Mouse (Mus musculus): ENCODE measurements around the gene Hspa4. TPM values are rescaled to one million over a fixed set of nuclear protein-coding genes. Genes with fewer than 3 reads are reported as not detected.
A peak's percentile ranks its signal among the peaks of the same experiment; 100 is the strongest.

Hspa4 gene
- polyA plus RNA-seq, 1 experiment = 16.7 TPM

- Histone ChIP-seq H3K9me3 (peaks cover 4% of the 10 kb centered on the region; the same call in 1 of the 2 replicates), H3K27me3 (replicated peaks) (no peaks in the 10 kb centered on the region), H3K36me3 (replicated peaks; ENCODE audit: low read length) (peaks cover 53% of the 10 kb centered on the region), H3K4me1 (peaks cover 38% of the 10 kb centered on the region), H3K4me3 (replicated peaks) (no peak overlapping the region)
- TF ChIP-seq GATA1 (IDR thresholded peaks at IDR 0.05; ENCODE audit: borderline replicate concordance, low read length) (no peak), FLI1 (IDR thresholded peaks at IDR 0.05; ENCODE audit: low read length) (no peak)
Measured at GRCm38 (mm10) chr11:53256914-53257313, 43.3 kb downstream of the Hspa4 start.

GRCm38 (mm10) chr11:53254926-53255325, 45.3 kb downstream of the Hspa4 start:
- TF ChIP-seq GATA1 (IDR thresholded peaks at IDR 0.05; ENCODE audit: borderline replicate concordance, low read length) (no peak), FLI1 (IDR thresholded peaks at IDR 0.05; ENCODE audit: low read length) (no peak)
- Histone ChIP-seq H3K27me3 (replicated peaks) (peaks cover 4% of the 10 kb centered on the region), H3K4me1 (peaks cover 33% of the 10 kb centered on the region), H3K4me3 (replicated peaks) (no peak overlapping the region), H3K36me3 (replicated peaks; ENCODE audit: low read length) (peaks cover 33% of the 10 kb centered on the region), H3K9me3 (peaks cover 4% of the 10 kb centered on the region; the same call in 1 of the 2 replicates)

GRCm38 (mm10) chr11:53254428-53254827, 45.8 kb downstream of the Hspa4 start:
- Histone ChIP-seq H3K36me3 (replicated peaks; ENCODE audit: low read length) (peaks cover 33% of the 10 kb centered on the region), H3K4me3 (replicated peaks) (no peak overlapping the region), H3K9me3 (peaks cover 4% of the 10 kb centered on the region; the same call in 1 of the 2 replicates), H3K4me1 (peaks cover 33% of the 10 kb centered on the region), H3K27me3 (replicated peaks) (peaks cover 4% of the 10 kb centered on the region)
- TF ChIP-seq GATA1 (IDR thresholded peaks at IDR 0.05; ENCODE audit: borderline replicate concordance, low read length) (no peak), FLI1 (IDR thresholded peaks at IDR 0.05; ENCODE audit: low read length) (no peak)

GRCm38 (mm10) chr11:53252186-53253119, 47.8 kb downstream of the Hspa4 start:
- TF ChIP-seq FLI1 (IDR thresholded peaks at IDR 0.05; ENCODE audit: low read length) (no peak), GATA1 (IDR thresholded peaks at IDR 0.05; ENCODE audit: borderline replicate concordance, low read length) (no peak)
- H3K36me3 ChIP-seq (replicated peaks; ENCODE audit: low read length) = peaks cover 17% of the 10 kb centered on the region
- H3K4me3 ChIP-seq (replicated peaks) = no peak overlapping the region
- peaks cover 9% of the 10 kb centered on the region for H3K9me3 ChIP-seq
- peaks cover 8% of the 10 kb centered on the region for H3K27me3 ChIP-seq (replicated peaks)
- H3K4me1 ChIP-seq = peaks cover 13% of the 10 kb centered on the region

GRCm38 (mm10) chr11:53250796-53251195, 49.5 kb downstream of the Hspa4 start:
- peaks cover under 1% of the 10 kb centered on the region for H3K36me3 ChIP-seq (replicated peaks; ENCODE audit: low read length)
- TF ChIP-seq FLI1 (IDR thresholded peaks at IDR 0.05; ENCODE audit: low read length) (no peak), GATA1 (IDR thresholded peaks at IDR 0.05; ENCODE audit: borderline replicate concordance, low read length) (no peak)
- peaks cover 10% of the 10 kb centered on the region for H3K27me3 ChIP-seq (replicated peaks)
- H3K9me3 ChIP-seq = peaks cover 10% of the 10 kb centered on the region
- no peaks in the 10 kb centered on the region; the same call in 1 of the 2 replicates for H3K4me1 ChIP-seq
- no peak overlapping the region for H3K4me3 ChIP-seq (replicated peaks)

- peaks cover 12% of the 10 kb centered on the region for H3K27me3 ChIP-seq (replicated peaks)
- H3K4me3 ChIP-seq (replicated peaks) = no peak overlapping the region
- TF ChIP-seq FLI1 (IDR thresholded peaks at IDR 0.05; ENCODE audit: low read length) = no peak
- no peak for TF ChIP-seq GATA1 (IDR thresholded peaks at IDR 0.05; ENCODE audit: borderline replicate concordance, low read length)
- peaks cover 18% of the 10 kb centered on the region for H3K9me3 ChIP-seq
- no peaks in the 10 kb centered on the region for H3K36me3 ChIP-seq (replicated peaks; ENCODE audit: low read length)
- peaks cover 4% of the 10 kb centered on the region for H3K4me1 ChIP-seq
Measured at GRCm38 (mm10) chr11:53249686-53250085, 50.6 kb downstream of the Hspa4 start.

- Histone ChIP-seq H3K4me3 (replicated peaks) (peak overlapping the region; percentile 55), H3K27me3 (replicated peaks) (peaks cover 16% of the 10 kb centered on the region), H3K9me3 (peaks cover 32% of the 10 kb centered on the region), H3K4me1 (peaks cover 4% of the 10 kb centered on the region), H3K36me3 (replicated peaks; ENCODE audit: low read length) (no peaks in the 10 kb centered on the region)
- TF ChIP-seq GATA1 (IDR thresholded peaks at IDR 0.05; ENCODE audit: borderline replicate concordance, low read length) (no peak), FLI1 (IDR thresholded peaks at IDR 0.05; ENCODE audit: low read length) (no peak)
Measured at GRCm38 (mm10) chr11:53245561-53245960, 54.7 kb downstream of the Hspa4 start.

GRCm38 (mm10) chr11:53243199-53243598, 57.1 kb downstream of the Hspa4 start:
- Histone ChIP-seq H3K4me3 (replicated peaks) (no peak overlapping the region), H3K36me3 (replicated peaks; ENCODE audit: low read length) (no peaks in the 10 kb centered on the region), H3K27me3 (replicated peaks) (peaks cover 19% of the 10 kb centered on the region), H3K9me3 (peaks cover 33% of the 10 kb centered on the region), H3K4me1 (peaks cover 4% of the 10 kb centered on the region)
- TF ChIP-seq GATA1 (IDR thresholded peaks at IDR 0.05; ENCODE audit: borderline replicate concordance, low read length) (no peak), FLI1 (IDR thresholded peaks at IDR 0.05; ENCODE audit: low read length) (no peak)

- peaks cover 13% of the 10 kb centered on the region for H3K27me3 ChIP-seq (replicated peaks)
- TF ChIP-seq FLI1 (IDR thresholded peaks at IDR 0.05; ENCODE audit: low read length) (no peak), GATA1 (IDR thresholded peaks at IDR 0.05; ENCODE audit: borderline replicate concordance, low read length) (no peak)
- peaks cover 4% of the 10 kb centered on the region; the same call in 1 of the 2 replicates for H3K4me1 ChIP-seq
- H3K9me3 ChIP-seq = peaks cover 25% of the 10 kb centered on the region
- no peaks in the 10 kb centered on the region for H3K36me3 ChIP-seq (replicated peaks; ENCODE audit: low read length)
- no peak overlapping the region for H3K4me3 ChIP-seq (replicated peaks)
Measured at GRCm38 (mm10) chr11:53233590-53233989, 66.7 kb downstream of the Hspa4 start.

- peaks cover 13% of the 10 kb centered on the region for H3K27me3 ChIP-seq (replicated peaks)
- H3K9me3 ChIP-seq = peaks cover 16% of the 10 kb centered on the region
- TF ChIP-seq GATA1 (IDR thresholded peaks at IDR 0.05; ENCODE audit: borderline replicate concordance, low read length) (no peak), FLI1 (IDR thresholded peaks at IDR 0.05; ENCODE audit: low read length) (no peak)
- no peak overlapping the region for H3K4me3 ChIP-seq (replicated peaks)
- H3K4me1 ChIP-seq = peaks cover 4% of the 10 kb centered on the region; the same call in 1 of the 2 replicates
- no peaks in the 10 kb centered on the region for H3K36me3 ChIP-seq (replicated peaks; ENCODE audit: low read length)
Measured at GRCm38 (mm10) chr11:53231836-53232235, 68.4 kb downstream of the Hspa4 start.

Data from megakaryocyte, embryonic 14.5 days (primary cell).